Mouse (Mus musculus) liver, adult 2 months (tissue): ENCODE data around the gene Eif4a3.
"Not testable (repeated sequence)": the region's sequence is repeated elsewhere in the genome, so short reads cannot be mapped to it uniquely, and the experiment has no call there.

Source experiments
- CTCF ChIP-seq: fragments of 200-500 bp; IDR thresholded peaks from 2 replicates; pipeline ENCODE4 v1.5.1; 2011; ENCODE audit warnings: low read depth, low read length, control low read depth
- POLR2A ChIP-seq: fragments of 200-500 bp; IDR thresholded peaks from 2 replicates; pipeline ENCODE4 v1.6.1; 2011; ENCODE audit warnings: low read length, control low read depth; ENCODE audit not compliant: insufficient read depth; ENCODE audit errors: extremely low read depth

DNA sequence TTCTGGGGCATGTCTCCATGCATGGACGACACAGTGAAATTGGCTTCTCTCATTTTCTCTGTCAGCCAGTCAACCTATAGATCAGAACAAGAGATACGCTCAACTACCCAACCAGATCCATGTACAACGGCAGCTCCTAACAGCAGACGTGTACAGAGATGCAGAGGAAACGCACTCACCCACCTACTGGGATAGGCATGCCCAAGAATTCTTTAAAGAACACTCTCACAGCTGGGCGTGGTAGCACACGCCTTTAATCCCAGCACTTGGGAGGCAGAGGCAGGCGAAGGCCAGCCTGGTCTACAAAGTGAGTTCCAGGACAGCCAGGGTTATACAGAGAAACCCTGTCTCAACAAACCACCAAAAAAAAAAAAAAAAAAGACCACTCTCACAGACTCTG, 7.0 kb downstream of the Eif4a3 start:
- not testable (repeated sequence) for TF ChIP-seq CTCF, POLR2A
